Mouse (Mus musculus) midbrain, embryonic 10.5 days (tissue): ENCODE results near the gene Ephx1. TPM values are rescaled to one million over a fixed set of nuclear protein-coding genes. Genes with fewer than 3 reads are reported as not detected.
A peak's percentile ranks its signal among the peaks of the same experiment; 100 is the strongest.

ENCODE experiments used
- DNase-seq: peaks from one replicate; pipeline ENCODE4 v3.0.0-alpha.2; 2017; ENCODE audit warnings: low spot score
- H3K27ac ChIP-seq: fragments of 300-500 bp; sonication (generic); replicated peaks from 2 replicates; pipeline ENCODE4 v1.5.1; 2016; ENCODE audit warnings: mild to moderate bottlenecking
- H3K27me3 ChIP-seq: fragments of 300-500 bp; sonication (generic); 2 replicates; pipeline ENCODE4 v1.6.1; 2016; ENCODE audit warnings: low read depth, mild to moderate bottlenecking; ENCODE audit not compliant: poor library complexity, severe bottlenecking
- H3K36me3 ChIP-seq: fragments of 300-500 bp; sonication (generic); 2 replicates; pipeline ENCODE4 v1.6.1; 2016; ENCODE audit warnings: mild to moderate bottlenecking, moderate library complexity
- H3K4me1 ChIP-seq: fragments of 300-500 bp; sonication (generic); 2 replicates; pipeline ENCODE4 v1.6.1; 2016
- H3K4me3 ChIP-seq: fragments of 300-500 bp; sonication (generic); 2 replicates; pipeline ENCODE4 v1.5.1; 2016; ENCODE audit warnings: mild to moderate bottlenecking, moderate library complexity
- H3K9me3 ChIP-seq: fragments of 300-500 bp; sonication (generic); replicated peaks from 2 replicates; pipeline ENCODE4 v1.6.1; 2016; ENCODE audit warnings: mild to moderate bottlenecking
- WGBS: fragments of 180-500 bp; shearing (Covaris S2); methylation state at CpG from one replicate; pipeline ENCODE4 v1.1.7; 2016; 5-methylcytosine and 5-hydroxymethylcytosine counted together
- polyA plus RNA-seq: library from polyadenylated mRNA; unstranded; fragments of >200 nt; fragmentation: Nextera tagmentation; extraction: Ambion mirVana; gene quantifications from 2 replicates; pipeline ENCODE4 v1.2.1, GENCODE M21; 2016

The Ephx1 gene
- polyA plus RNA-seq, 1 experiment from 2014 or later = 0.94 TPM

GRCm38 (mm10) chr1:180956973-180957381 is 63.7 kb downstream of the Ephx1 start:
- H3K27ac ChIP-seq = no peak overlapping the region
- no peaks in the 10 kb centered on the region for H3K27me3 ChIP-seq
- DNase-seq = no peak
- no peaks in the 10 kb centered on the region for H3K36me3 ChIP-seq
- no peaks in the 10 kb centered on the region for H3K9me3 ChIP-seq
- no peaks in the 10 kb centered on the region for H3K4me1 ChIP-seq
- H3K4me3 ChIP-seq = no peak overlapping the region
- WGBS = 84% methylated on average over 8 of the region's 8 CpGs

GRCm38 (mm10) chr1:180956401-180956800 is 64.3 kb downstream of the Ephx1 start:
- H3K4me3 ChIP-seq = no peak overlapping the region
- no peak overlapping the region for H3K27ac ChIP-seq
- no peak for DNase-seq
- H3K9me3 ChIP-seq = no peaks in the 10 kb centered on the region
- no peaks in the 10 kb centered on the region for H3K36me3 ChIP-seq
- H3K27me3 ChIP-seq = no peaks in the 10 kb centered on the region
- H3K4me1 ChIP-seq = no peaks in the 10 kb centered on the region
- 90% methylated on average over 8 of the region's 8 CpGs for WGBS

DNA sequence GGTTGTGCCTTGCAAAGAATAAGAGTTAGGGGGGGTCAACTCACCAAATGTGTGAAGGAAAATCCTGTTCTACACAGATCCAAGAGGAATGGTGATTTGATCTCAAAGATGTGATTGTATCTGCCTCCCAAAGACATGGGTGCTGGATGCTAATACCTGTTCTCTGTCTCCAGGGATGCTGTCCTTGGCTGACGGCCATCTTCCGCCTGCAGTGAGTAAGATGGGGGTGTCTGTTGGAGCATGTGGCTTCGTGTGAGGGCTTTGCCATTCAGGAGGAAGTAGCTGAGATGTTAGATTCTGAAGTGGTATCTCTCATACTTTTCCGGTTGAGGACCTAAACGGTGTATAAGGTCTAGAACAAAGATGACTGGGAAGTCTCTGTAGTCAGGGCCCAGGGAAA is 67.9 kb downstream of the Ephx1 start:
- Histone ChIP-seq H3K4me3 (no peak overlapping the region), H3K27me3 (no peaks in the 10 kb centered on the region), H3K36me3 (no peaks in the 10 kb centered on the region), H3K27ac (no peak overlapping the region), H3K9me3 (no peaks in the 10 kb centered on the region), H3K4me1 (no peaks in the 10 kb centered on the region)
- WGBS = 92% methylated on average over 5 of the region's 5 CpGs
- no peak for DNase-seq

GRCm38 (mm10) chr1:180952085-180952746 is 68.5 kb downstream of the Ephx1 start:
- H3K4me1 ChIP-seq = no peaks in the 10 kb centered on the region

GRCm38 (mm10) chr1:180946448-180946847 is 74.3 kb downstream of the Ephx1 start:
- 94% methylated on average over 6 of the region's 6 CpGs for WGBS
- H3K36me3 ChIP-seq = no peaks in the 10 kb centered on the region
- H3K9me3 ChIP-seq = no peaks in the 10 kb centered on the region
- no peak overlapping the region for H3K27ac ChIP-seq
- H3K4me1 ChIP-seq = peaks cover 34% of the 10 kb centered on the region
- H3K27me3 ChIP-seq = peaks cover 51% of the 10 kb centered on the region
- H3K4me3 ChIP-seq = no peak overlapping the region
- no peak for DNase-seq

More at GRCm38 (mm10) chr1:180952085-180952746, 68.5 kb downstream of the Ephx1 start:
- Histone ChIP-seq H3K36me3 (no peaks in the 10 kb centered on the region), H3K4me3 (no peak overlapping the region), H3K27ac (no peak overlapping the region), H3K9me3 (no peaks in the 10 kb centered on the region), H3K27me3 (no peaks in the 10 kb centered on the region)
- no peak for DNase-seq
- WGBS = 91% methylated on average over 6 of the region's 6 CpGs

DNA sequence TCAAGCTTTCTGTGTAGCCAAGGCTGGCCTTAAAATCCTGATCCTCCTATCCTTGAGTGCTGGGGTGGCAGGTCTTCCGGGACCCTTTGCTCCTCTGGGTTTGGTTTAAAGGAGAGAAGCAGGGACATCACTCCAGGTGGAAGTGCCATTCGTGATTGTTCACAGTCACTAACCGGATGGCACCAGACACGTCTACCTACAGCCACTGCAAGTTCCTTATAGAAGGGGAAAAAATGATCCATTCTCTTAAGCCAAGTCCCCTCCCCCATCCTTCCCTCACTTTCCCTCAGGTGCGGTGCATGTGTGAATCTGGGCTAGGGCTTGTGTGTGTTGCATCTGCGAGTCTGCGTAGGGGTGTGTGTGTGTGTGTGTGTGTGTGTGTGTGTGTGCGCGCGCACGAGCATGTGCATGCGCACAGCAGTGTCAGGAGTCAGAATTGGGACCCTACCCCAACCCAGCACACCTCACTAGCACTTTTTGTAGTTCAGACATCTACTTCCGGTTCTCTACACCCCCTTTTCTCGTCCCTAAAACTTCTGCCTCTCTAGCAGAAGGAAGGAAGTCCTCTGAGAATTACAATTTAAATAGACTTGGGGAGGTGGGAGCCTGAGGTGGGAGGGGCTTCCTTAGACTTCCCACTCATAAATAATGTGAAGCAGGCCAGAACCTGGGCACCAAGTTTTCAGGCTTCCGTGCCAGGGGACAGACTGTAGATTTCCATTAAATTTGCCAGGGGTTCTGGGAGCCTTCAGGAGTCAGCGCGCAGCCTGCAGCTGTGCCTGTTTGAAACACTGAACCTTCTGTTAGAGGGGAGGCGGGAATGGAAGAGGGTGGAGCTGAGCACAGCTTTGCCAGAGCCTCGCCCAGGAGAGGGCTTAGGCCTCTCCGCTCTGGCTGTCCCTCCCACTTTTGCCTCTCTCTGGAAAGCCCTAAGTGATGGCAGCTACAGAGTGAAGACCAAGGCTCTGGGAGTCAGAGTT is 75.4 kb downstream of the Ephx1 start:
- H3K27ac ChIP-seq = peak overlapping the region; percentile 19
- WGBS = 26% methylated on average over 20 of the region's 20 CpGs
- H3K36me3 ChIP-seq = no peaks in the 10 kb centered on the region
- H3K9me3 ChIP-seq = no peaks in the 10 kb centered on the region
- peak; percentile 51 for DNase-seq
- H3K27me3 ChIP-seq = peaks cover 62% of the 10 kb centered on the region
- no peak overlapping the region; the same call in 1 of the 2 replicates for H3K4me3 ChIP-seq
- H3K4me1 ChIP-seq = peaks cover 39% of the 10 kb centered on the region

DNA sequence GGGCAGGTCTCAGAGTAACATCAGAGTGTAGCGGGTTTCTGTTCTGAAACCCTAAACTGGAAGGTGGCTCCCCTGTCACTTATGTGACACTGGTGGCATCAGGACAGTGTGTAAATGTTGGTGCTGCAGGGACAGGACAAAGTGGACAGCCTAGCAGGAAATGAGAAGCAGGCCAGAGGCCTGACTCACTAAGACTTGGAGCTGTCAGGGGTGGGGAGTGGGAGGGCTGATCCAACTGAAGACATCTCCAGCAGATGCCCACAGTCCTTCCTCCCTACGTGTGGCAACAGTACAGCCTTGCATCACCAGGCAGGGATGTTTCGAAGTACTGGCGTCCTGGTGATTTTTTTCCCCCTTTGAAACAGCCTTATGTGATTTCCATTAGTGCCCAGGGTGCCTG is 76.2 kb downstream of the Ephx1 start:
- no peaks in the 10 kb centered on the region for H3K36me3 ChIP-seq
- H3K27me3 ChIP-seq = peaks cover 68% of the 10 kb centered on the region
- H3K27ac ChIP-seq = no peak overlapping the region
- H3K9me3 ChIP-seq = no peaks in the 10 kb centered on the region
- DNase-seq = no peak
- H3K4me1 ChIP-seq = peaks cover 39% of the 10 kb centered on the region
- WGBS = 75% methylated on average over 4 of the region's 4 CpGs
- H3K4me3 ChIP-seq = no peak overlapping the region

GRCm38 (mm10) chr1:180943896-180944295 is 76.8 kb downstream of the Ephx1 start:
- Histone ChIP-seq H3K27me3 (peaks cover 68% of the 10 kb centered on the region), H3K9me3 (no peaks in the 10 kb centered on the region), H3K4me3 (no peak overlapping the region), H3K27ac (no peak overlapping the region), H3K36me3 (no peaks in the 10 kb centered on the region), H3K4me1 (peaks cover 39% of the 10 kb centered on the region)
- no peak for DNase-seq
- WGBS = 86% methylated on average over 1 of the region's 1 CpGs

DNA sequence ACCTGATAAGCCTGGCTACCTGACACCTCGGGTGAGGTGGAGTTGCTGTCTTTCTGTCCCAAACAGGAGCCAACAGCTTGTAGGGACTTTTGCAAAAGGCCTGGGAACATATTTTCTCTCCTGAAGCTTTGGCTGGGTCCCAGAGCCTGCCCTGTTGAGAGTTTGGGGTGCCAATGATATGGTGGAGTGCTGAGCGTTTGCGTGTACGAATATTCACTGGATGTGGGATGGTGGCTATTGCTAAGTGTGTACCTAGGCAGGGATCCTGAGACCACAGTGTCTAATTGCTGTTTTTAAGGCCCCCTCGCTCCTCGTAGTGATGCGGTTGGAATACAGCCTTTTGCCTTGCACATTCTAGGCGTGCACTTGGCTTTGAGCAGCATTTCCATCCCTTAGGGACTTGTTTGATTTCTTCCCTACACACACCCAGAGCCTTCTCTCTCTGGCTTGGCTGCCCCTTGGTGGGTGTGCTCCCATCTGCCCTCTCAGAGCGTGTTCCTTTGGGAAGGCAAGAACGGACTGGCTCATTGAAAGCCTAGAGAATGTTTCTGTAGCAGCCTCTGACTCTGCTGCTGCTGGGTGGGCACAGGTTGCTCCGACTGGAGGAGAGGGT is 77.6 kb downstream of the Ephx1 start:
- WGBS = 41% methylated on average over 11 of the region's 11 CpGs
- H3K9me3 ChIP-seq = no peaks in the 10 kb centered on the region
- H3K27ac ChIP-seq = 0 out of 2 replicates have a peak overlapping the region, but pooled peaks have one; percentile 86
- no peak for DNase-seq
- no peaks in the 10 kb centered on the region for H3K36me3 ChIP-seq
- H3K4me3 ChIP-seq = peak overlapping the region; percentile 87
- H3K27me3 ChIP-seq = peaks cover 74% of the 10 kb centered on the region
- peaks cover 39% of the 10 kb centered on the region for H3K4me1 ChIP-seq

DNA sequence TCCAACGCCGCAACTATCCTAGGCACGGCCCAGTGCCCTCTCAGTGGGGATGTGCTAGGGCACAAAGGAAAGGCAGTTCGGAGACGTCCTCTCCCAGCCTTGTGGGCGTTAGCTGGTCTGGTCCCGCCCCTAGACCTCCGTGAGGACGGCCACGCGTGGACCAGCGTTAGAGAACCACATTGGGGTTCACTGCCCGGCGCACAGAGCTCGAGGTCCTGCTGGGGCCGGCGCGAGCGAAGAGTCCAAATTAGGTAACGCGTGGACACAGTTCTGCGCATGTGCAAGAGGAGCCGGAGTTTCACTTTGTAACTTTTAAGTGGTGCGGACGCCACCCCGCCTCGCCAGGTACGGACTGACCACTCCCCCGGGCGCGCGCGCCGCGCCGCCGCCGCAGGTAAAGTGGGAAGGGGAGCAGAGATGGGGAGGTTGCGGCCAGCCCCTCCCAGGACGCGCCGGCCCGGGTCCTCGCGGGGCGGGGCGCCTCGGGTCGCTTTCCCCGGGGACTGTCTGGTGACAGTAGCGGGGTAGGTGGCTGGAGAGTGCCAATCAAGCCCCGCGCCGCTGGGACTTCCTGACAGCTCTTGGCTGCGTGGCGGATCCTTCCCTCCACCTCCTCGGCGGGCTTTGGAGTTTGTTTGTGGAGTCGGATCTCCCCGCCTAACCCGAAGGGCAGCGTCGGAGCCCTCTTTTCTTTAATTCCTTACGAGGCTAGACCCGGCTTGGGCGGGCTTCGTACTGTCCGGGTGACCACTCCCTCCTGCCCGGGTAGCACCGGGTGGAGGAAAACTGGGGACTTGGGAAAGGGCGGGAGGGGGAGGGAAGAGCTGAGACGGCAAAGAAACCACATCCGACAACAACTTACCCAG is 78.3 kb downstream of the Ephx1 start, which contains the start of gene Tmem63a:
TSS of gene Tmem63a (plus strand) at position 179 of the 866 bp plus-strand sequence.
- DNase-seq = peak; percentile 80
- Histone ChIP-seq H3K36me3 (no peaks in the 10 kb centered on the region), H3K9me3 (no peaks in the 10 kb centered on the region), H3K4me1 (peaks cover 44% of the 10 kb centered on the region), H3K4me3 (peak within 1 kb of the TSS; percentile 87), H3K27ac (peak within 1 kb of the TSS; percentile 86), H3K27me3 (peaks cover 82% of the 10 kb centered on the region)
- WGBS = under 1% methylated on average over 73 of the region's 73 CpGs

- no peak for DNase-seq
- Histone ChIP-seq H3K9me3 (no peaks in the 10 kb centered on the region), H3K27me3 (peaks cover 86% of the 10 kb centered on the region), H3K4me3 (peak overlapping the region; percentile 87), H3K27ac (peak overlapping the region; percentile 86), H3K36me3 (no peaks in the 10 kb centered on the region), H3K4me1 (peaks cover 50% of the 10 kb centered on the region)
- WGBS = 3% methylated on average over 18 of the region's 18 CpGs
These were observed 79.0 kb downstream of the Ephx1 start for GRCm38 (mm10) chr1:180941726-180942125.
